Mouse (Mus musculus) erythroblast, embryonic 14.5 days (primary cell): ENCODE measurements around the gene Slc17a1.

Experiments
- GATA1 ChIP-seq: IDR thresholded peaks from 2 replicates; pipeline ENCODE4 v1.6.1; 2012; ENCODE audit warnings: low read length, inconsistent platforms, mixed read lengths
- TAL1 ChIP-seq: IDR thresholded peaks from 3 replicates; pipeline ENCODE4 v1.6.1; 2012; ENCODE audit warnings: low read length, inconsistent platforms, mixed read lengths

DNA sequence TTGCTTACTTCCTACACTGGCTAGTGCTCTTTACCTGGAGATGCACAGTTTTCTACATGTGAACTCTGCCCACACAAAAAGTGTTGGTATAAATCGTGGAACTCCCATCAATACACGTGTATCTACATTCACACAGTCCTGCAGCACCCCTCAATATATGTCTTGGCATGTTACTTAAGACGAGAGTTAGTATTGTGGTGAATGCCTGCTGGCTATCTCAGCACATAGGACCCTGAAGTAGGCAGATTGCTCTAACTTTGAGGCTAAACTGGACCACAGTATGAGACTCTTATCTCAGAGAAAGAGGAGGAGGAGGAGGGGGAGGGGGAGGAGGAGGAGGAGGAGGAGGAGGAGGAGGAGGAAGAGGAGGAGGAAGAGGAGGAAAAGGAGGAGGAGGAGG is 11.6 kb downstream of the Slc17a1 start:
- TF ChIP-seq TAL1 (no peak), GATA1 (no peak)
